Mouse (Mus musculus): ENCODE results near the gene 9530077C05Rik. TPM values are rescaled to one million over a fixed set of nuclear protein-coding genes. Genes with fewer than 3 reads are reported as not detected.
"Not testable (repeated sequence)": the region's sequence is repeated elsewhere in the genome, so short reads cannot be mapped to it uniquely, and the experiment has no call there.

9530077C05Rik gene
- total RNA-seq, 2 experiments from 2014 or later, result 0.13 to 0.20 TPM

DNA sequence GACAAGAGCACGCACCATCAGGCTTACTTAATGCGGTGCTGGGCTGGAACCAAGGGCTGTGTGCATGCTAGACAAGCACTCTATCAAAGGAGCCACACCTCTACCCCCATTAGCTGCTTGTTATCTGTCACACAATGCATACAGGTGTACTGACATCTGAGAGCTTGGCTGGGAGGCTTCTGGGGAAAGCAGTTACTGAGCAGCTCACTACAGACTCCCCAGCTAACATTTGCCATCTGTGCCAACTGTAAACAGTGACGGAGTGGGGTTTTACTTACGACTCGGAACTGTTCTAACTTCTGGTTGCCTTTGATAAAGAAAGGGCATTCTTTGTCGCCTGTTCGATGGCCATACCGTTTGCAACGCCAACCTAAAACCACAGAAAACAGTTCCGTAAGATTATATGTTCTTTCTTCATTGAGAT, 42.2 kb downstream of the 9530077C05Rik start:
- intact Hi-C loops (cut with DNase I), result no loop called here
- DNase-seq, result no peak

DNA sequence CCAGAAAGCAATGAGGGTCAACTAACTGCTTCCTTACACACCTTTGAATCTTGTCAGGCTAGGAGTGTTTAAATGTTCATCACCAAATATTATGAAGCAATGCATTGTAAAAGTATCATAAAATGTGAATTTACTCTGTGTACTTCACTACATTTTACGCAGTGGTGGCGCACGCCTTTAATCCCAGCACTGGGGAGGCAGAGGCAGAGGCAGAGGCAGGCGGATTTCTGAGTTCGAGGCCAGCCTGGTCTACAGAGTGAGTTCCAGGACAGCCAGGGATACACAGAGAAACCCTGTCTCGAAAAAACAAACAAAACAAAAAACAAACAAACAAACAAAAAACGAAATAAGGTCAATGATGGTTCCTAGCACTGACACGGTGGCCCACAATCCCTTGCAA, 42.7 kb downstream of the 9530077C05Rik start, which contains the start of gene Gm17545:
Gene Gm17545, plus strand, starts transcription at position 301 of the 400 bp plus-strand sequence.
- intact Hi-C loops (cut with DNase I), result not testable (repeated sequence)

DNA sequence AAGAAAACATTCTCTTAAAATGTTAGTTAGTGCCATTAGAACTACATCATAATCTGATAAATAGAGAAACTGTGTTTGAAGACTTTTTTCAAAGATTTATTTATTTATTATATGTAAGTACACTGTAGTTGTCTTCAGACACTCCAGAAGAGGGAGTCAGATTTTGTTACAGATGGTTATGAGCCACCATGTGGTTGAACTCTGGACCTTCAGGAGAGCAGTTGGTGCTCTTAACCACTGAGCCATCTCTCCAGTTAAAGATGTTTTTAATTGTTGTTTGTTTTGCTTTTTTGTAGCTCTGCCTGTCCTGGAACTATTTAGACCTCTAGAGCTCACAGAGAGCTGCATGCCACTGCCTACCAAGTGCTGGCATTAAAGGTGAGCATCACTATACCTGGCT, 43.7 kb downstream of the 9530077C05Rik start:
- no peak for DNase-seq
- intact Hi-C loops (cut with DNase I), result no loop called here

More for the DNA sequence above, 42.7 kb downstream of the 9530077C05Rik start, which contains the start of gene Gm17545:
- DNase-seq, result not testable (repeated sequence)

DNA sequence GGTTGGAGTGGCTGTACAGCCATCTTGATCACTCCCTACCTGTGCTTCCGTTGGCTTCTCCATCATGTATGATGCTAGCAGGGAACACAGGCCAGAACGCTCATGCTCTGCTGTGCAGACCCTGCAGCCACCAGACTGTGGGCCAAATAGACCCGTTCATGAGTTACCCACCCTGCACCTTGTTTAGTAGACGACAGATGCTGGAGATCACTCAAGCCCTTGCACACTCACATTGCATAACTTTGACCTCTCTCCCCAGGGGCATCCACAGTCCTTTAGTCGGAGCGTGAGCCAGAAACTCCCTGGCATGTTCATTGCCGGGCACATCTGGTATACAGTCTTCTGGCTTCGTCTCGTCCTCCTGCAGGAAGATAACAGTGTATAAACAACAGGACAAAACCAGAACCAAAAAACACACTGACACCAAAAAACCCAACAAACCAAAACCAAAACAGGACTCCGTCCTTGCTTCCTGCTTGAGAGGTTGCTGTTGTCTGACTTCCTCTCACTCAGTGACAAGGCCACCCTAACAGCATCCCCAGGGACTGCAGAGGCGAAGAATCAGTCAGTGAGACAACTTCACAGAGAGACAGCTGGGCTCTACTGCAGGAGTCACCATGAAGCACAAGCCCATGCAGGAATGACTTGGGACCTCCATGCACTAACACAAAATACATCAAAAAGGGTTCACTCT, 46.0 kb downstream of the 9530077C05Rik start:
- intact Hi-C loops (cut with DNase I), result no loop called here
- no peak for DNase-seq

DNA sequence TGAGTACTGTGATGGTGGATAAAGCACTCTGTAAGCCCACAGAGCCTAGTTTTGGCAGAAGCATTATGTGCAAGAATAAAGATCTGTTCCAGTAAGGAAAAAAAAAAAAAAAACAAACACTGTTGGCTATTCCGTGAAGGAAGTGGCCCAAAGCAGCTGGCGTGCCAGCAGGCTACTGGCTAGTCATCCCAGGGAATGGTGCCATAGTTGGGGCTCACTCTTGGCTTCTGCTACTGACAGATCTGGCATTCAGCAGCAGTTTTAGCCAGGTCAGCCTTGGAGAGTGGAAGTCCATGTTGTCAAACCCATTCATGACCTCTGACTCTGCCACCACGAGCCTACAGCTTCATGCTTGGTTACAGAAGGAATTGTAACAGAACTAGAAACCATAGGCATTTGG, 50.6 kb downstream of the 9530077C05Rik start:
- peak in 1 of 2 experiments; percentile 50 for DNase-seq
- intact Hi-C loops (cut with DNase I), result no loop called here

- intact Hi-C loops (cut with DNase I), result no loop called here
- DNase-seq, result no peak
Observed at GRCm38 (mm10) chr9:22466212-22466611, 54.9 kb downstream of the 9530077C05Rik start.

GRCm38 (mm10) chr9:22467371-22468169, 56.3 kb downstream of the 9530077C05Rik start:
- DNase-seq, result peak in 1 of 2 experiments; percentile 48
- intact Hi-C loops (cut with DNase I), result no loop called here

- intact Hi-C loops (cut with DNase I), result no loop called here
- DNase-seq, result peak in 1 of 2 experiments; percentile 27
Observed at GRCm38 (mm10) chr9:22468170-22468898, 57.0 kb downstream of the 9530077C05Rik start.

DNA sequence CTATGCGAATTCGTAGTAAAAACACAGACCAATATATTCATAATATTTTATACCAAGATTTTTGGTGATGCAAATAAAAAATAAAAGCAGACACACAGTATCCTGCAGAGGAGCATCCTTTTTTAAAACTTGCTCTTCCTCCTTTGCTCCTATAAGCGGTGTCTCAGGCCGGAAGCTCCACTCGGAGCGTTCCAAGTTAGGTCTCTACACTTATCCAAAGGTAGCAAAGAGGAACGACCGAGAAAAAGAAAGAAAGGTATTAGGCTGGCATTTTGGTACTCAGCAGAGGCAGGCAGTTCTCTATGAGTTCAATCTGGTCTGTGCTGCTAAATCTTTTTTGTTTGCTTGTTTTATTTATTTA, 57.6 kb downstream of the 9530077C05Rik start:
- intact Hi-C loops (cut with DNase I), result no loop called here
- no peak for DNase-seq

DNA sequence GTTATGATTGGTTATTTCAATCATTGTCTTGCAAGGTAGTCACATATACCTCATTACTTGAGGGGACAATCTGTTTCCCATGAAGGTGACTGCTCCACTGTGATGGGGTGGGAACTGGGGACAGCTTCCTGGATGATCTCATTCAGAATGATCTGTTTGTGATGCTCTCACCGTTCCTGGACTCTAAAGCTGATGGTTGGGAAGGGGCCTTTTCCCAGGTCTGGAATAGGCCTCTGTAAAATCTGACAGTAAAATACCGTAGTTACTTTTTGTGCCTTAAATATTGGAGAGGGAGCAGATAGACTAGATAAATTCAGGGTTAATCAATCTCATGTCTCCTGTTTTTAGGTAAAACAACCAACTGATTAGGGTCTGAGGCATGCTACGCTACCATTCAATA, 58.3 kb downstream of the 9530077C05Rik start, which contains the start of gene Rp9:
Gene Rp9, minus strand, starts transcription at position 101 of the 400 bp plus-strand sequence.
- DNase-seq, result no peak
- intact Hi-C loops (cut with DNase I), result no loop called here

DNA sequence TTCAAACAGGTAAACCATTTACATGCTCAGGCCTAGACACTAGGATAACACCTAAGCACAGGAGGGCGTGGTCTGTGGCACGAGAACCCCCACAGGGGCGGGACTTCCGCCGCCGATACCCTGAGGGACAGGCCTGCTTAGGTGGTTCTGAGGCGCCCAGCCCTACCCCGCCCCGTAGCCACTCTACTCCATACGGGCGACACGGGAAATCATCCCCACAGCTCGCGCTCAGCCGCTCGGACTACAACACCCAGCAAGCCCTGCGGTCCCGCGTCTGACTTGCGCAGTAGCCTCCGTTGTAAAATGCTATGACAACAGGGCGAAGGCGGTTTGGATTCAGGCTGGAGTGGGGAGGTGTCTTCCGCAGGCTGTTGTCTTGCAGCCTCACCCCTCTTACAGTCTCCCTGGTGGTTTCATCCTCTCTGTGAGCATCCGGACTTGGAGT, 64.1 kb downstream of the 9530077C05Rik start, which contains the start of gene Bbs9:
Gene Bbs9, plus strand, starts transcription at position 292 of the 445 bp plus-strand sequence.
- intact Hi-C loops (cut with DNase I), result no loop called here

GRCm38 (mm10) chr9:22476265-22476664, 65.0 kb downstream of the 9530077C05Rik start:
- DNase-seq, result no peak
- intact Hi-C loops (cut with DNase I), result no loop called here

More for the DNA sequence above, 64.1 kb downstream of the 9530077C05Rik start, which contains the start of gene Bbs9:
- DNase-seq, result peak; percentile 84 to 87

DNA sequence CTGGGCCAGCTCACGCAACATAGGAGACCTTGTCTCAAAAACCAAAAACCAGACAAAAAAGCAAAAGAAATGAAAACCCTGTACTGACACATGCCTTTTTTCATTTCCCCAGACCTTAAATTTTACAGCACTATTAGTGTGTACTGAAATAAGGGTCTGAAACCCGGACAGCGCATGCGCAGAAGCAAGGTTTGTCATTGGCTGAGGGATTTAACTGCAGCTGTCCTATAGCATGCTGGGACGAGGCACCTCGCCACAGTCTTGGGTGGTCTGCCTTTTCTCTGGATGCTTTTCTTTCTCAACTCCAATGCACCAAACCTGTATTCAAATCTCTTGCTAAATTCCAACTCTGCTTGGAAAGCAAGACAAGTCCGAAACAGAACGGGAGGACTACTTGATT, 67.6 kb downstream of the 9530077C05Rik start:
- intact Hi-C loops (cut with DNase I), result no loop called here
- no peak for DNase-seq

GRCm38 (mm10) chr9:22483866-22484561, 72.7 kb downstream of the 9530077C05Rik start:
- intact Hi-C loops (cut with DNase I), result no loop called here
- DNase-seq, result no peak

- intact Hi-C loops (cut with DNase I), result no loop called here
Observed at GRCm38 (mm10) chr9:22484562-22485308, 73.4 kb downstream of the 9530077C05Rik start.

GRCm38 (mm10) chr9:22486211-22486610, 74.9 kb downstream of the 9530077C05Rik start:
- no peak for DNase-seq

More at GRCm38 (mm10) chr9:22484562-22485308, 73.4 kb downstream of the 9530077C05Rik start:
- DNase-seq, result no peak

DNA sequence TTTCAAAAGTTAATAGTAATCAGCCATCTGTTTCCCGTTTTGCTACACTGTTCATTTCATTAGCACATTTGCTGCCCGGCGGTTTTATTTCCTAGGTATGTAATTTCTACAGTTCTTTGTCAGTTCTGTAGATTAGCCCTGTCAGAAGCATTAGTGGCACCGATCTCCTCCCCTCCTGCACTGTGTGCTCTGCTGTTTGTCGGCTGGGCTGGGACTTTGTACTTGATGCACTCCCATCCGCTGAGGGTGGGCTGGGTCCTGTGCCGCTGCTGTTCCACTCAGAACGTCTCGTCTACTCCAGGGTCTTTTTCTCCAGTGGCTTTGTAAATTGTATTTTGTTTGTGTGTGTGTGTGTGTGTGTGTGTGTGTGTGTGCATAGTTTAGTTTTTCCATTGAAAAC, 77.7 kb downstream of the 9530077C05Rik start:
- no peak for DNase-seq
- intact Hi-C loops (cut with DNase I), result no loop called here

More at GRCm38 (mm10) chr9:22486211-22486610, 74.9 kb downstream of the 9530077C05Rik start:
- intact Hi-C loops (cut with DNase I), result no loop called here
